Mouse (Mus musculus): ENCODE results near the gene Prdm16. TPM values are rescaled to one million over a fixed set of nuclear protein-coding genes. Genes with fewer than 3 reads are reported as not detected.
A peak's percentile ranks its signal among the peaks of the same experiment; 100 is the strongest.

The Prdm16 gene
- total RNA-seq, 1 experiment from 2014 or later = 13.3 TPM

- ATAC-seq (replicated peaks in 1 of 2; ENCODE audit: insufficient read depth in 1 of 2, low FRiP score in 2 of 2, low TSS enrichment in 1 of 2, low read depth in 1 of 2, poor library complexity in 2 of 2, severe bottlenecking in 2 of 2) = peak; percentile 32 to 44; a peak in 1 of 4 replicates
Measured at GRCm38 (mm10) chr4:154399634-154400033, 237.0 kb downstream of the Prdm16 start.

- ATAC-seq (replicated peaks in 1 of 2; ENCODE audit: insufficient read depth in 1 of 2, low FRiP score in 2 of 2, low TSS enrichment in 1 of 2, low read depth in 1 of 2, poor library complexity in 2 of 2, severe bottlenecking in 2 of 2) = no peak
Measured at GRCm38 (mm10) chr4:154396652-154397301, 239.9 kb downstream of the Prdm16 start.

- no peak for ATAC-seq (replicated peaks in 1 of 2; ENCODE audit: insufficient read depth in 1 of 2, low FRiP score in 2 of 2, low TSS enrichment in 1 of 2, low read depth in 1 of 2, poor library complexity in 2 of 2, severe bottlenecking in 2 of 2)
Measured at GRCm38 (mm10) chr4:154394123-154394722, 242.4 kb downstream of the Prdm16 start.

GRCm38 (mm10) chr4:154393196-154394122 lies 243.2 kb downstream of the Prdm16 start:
- no peak for ATAC-seq (replicated peaks in 1 of 2; ENCODE audit: insufficient read depth in 1 of 2, low FRiP score in 2 of 2, low TSS enrichment in 1 of 2, low read depth in 1 of 2, poor library complexity in 2 of 2, severe bottlenecking in 2 of 2)

GRCm38 (mm10) chr4:154392641-154393040 lies 244.0 kb downstream of the Prdm16 start:
- ATAC-seq (replicated peaks in 1 of 2; ENCODE audit: insufficient read depth in 1 of 2, low FRiP score in 2 of 2, low TSS enrichment in 1 of 2, low read depth in 1 of 2, poor library complexity in 2 of 2, severe bottlenecking in 2 of 2) = no peak

GRCm38 (mm10) chr4:154390333-154391080 lies 246.2 kb downstream of the Prdm16 start:
- peak; percentile 30 to 42 for ATAC-seq (replicated peaks in 1 of 2; ENCODE audit: insufficient read depth in 1 of 2, low FRiP score in 2 of 2, low TSS enrichment in 1 of 2, low read depth in 1 of 2, poor library complexity in 2 of 2, severe bottlenecking in 2 of 2)

GRCm38 (mm10) chr4:154389641-154390040 lies 247.0 kb downstream of the Prdm16 start:
- no peak for ATAC-seq (replicated peaks in 1 of 2; ENCODE audit: insufficient read depth in 1 of 2, low FRiP score in 2 of 2, low TSS enrichment in 1 of 2, low read depth in 1 of 2, poor library complexity in 2 of 2, severe bottlenecking in 2 of 2)

- ATAC-seq (replicated peaks in 1 of 2; ENCODE audit: insufficient read depth in 1 of 2, low FRiP score in 2 of 2, low TSS enrichment in 1 of 2, low read depth in 1 of 2, poor library complexity in 2 of 2, severe bottlenecking in 2 of 2) = no peak
Measured at GRCm38 (mm10) chr4:154386810-154387209, 249.9 kb downstream of the Prdm16 start.

- no peak for ATAC-seq (replicated peaks in 1 of 2; ENCODE audit: insufficient read depth in 1 of 2, low FRiP score in 2 of 2, low TSS enrichment in 1 of 2, low read depth in 1 of 2, poor library complexity in 2 of 2, severe bottlenecking in 2 of 2)
Measured at GRCm38 (mm10) chr4:154385918-154386317, 250.8 kb downstream of the Prdm16 start.

- no peak for ATAC-seq (replicated peaks in 1 of 2; ENCODE audit: insufficient read depth in 1 of 2, low FRiP score in 2 of 2, low TSS enrichment in 1 of 2, low read depth in 1 of 2, poor library complexity in 2 of 2, severe bottlenecking in 2 of 2)
Measured at GRCm38 (mm10) chr4:154385208-154385607, 251.5 kb downstream of the Prdm16 start.

GRCm38 (mm10) chr4:154378876-154379275 lies 257.8 kb downstream of the Prdm16 start:
- ATAC-seq (replicated peaks in 1 of 2; ENCODE audit: insufficient read depth in 1 of 2, low FRiP score in 2 of 2, low TSS enrichment in 1 of 2, low read depth in 1 of 2, poor library complexity in 2 of 2, severe bottlenecking in 2 of 2) = no peak; a peak in 1 of 4 replicates

GRCm38 (mm10) chr4:154375939-154376625 lies 260.6 kb downstream of the Prdm16 start:
- peak; percentile 46 to 67; a peak in 3 of 4 replicates for ATAC-seq (replicated peaks in 1 of 2; ENCODE audit: insufficient read depth in 1 of 2, low FRiP score in 2 of 2, low TSS enrichment in 1 of 2, low read depth in 1 of 2, poor library complexity in 2 of 2, severe bottlenecking in 2 of 2)

- ATAC-seq (replicated peaks in 1 of 2; ENCODE audit: insufficient read depth in 1 of 2, low FRiP score in 2 of 2, low TSS enrichment in 1 of 2, low read depth in 1 of 2, poor library complexity in 2 of 2, severe bottlenecking in 2 of 2) = no peak
Measured at GRCm38 (mm10) chr4:154371542-154372247, 265.0 kb downstream of the Prdm16 start.

GRCm38 (mm10) chr4:154370841-154371240 lies 265.8 kb downstream of the Prdm16 start:
- no peak for ATAC-seq (replicated peaks in 1 of 2; ENCODE audit: insufficient read depth in 1 of 2, low FRiP score in 2 of 2, low TSS enrichment in 1 of 2, low read depth in 1 of 2, poor library complexity in 2 of 2, severe bottlenecking in 2 of 2)

- no peak for ATAC-seq (replicated peaks in 1 of 2; ENCODE audit: insufficient read depth in 1 of 2, low FRiP score in 2 of 2, low TSS enrichment in 1 of 2, low read depth in 1 of 2, poor library complexity in 2 of 2, severe bottlenecking in 2 of 2)
Measured at GRCm38 (mm10) chr4:154369089-154369488, 267.6 kb downstream of the Prdm16 start.

- ATAC-seq (replicated peaks in 1 of 2; ENCODE audit: insufficient read depth in 1 of 2, low FRiP score in 2 of 2, low TSS enrichment in 1 of 2, low read depth in 1 of 2, poor library complexity in 2 of 2, severe bottlenecking in 2 of 2) = no peak
Measured at GRCm38 (mm10) chr4:154366836-154367235, 269.8 kb downstream of the Prdm16 start.
